Mouse (Mus musculus): ENCODE data around the gene Olfr19.
"Not testable (repeated sequence)": the region's sequence is repeated elsewhere in the genome, so short reads cannot be mapped to it uniquely, and the experiment has no call there.

The Olfr19 gene

DNA sequence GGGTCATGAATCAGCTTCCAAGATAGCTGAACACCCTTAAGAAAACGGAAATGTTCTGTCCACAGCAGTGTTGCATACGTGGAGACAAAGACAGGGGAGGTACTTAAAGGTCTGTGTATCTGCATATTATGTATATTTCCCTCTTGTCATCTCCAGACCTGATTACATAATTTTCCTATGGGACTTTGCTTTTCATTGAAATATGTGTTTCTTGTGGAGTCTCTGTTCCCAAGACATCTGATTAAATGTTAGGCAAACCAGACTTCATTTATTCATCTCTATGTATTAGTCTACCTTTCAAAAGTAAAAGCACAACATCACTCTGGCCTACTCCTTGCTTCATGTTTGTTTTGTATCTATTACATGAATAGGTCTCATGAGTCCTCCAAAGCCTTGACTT, at the start of gene Olfr19:
Olfr19 (minus strand) TSS at position 101 of the 400 bp plus-strand sequence.
- no peak for DNase-seq

DNA sequence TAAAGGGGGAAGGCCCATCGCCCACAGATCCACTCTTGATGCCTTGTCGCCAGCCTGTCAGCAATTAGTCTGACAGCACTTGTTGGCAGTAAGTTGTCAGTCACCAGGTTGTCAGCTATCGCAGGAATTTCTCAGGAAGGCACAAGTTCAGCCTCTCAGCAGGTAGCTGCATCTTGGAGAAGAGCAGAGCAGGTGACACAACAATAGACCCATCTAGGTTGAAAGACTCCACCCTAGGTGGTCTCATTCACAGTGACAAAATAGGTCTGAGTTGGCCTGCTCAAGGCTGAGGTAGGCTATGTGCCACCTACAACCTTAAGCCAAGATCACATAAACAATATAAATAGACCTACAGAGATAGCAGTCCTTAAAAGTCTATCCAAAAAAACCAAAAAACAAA, 8.8 kb upstream of the Olfr19 start:
- no peak for DNase-seq

DNA sequence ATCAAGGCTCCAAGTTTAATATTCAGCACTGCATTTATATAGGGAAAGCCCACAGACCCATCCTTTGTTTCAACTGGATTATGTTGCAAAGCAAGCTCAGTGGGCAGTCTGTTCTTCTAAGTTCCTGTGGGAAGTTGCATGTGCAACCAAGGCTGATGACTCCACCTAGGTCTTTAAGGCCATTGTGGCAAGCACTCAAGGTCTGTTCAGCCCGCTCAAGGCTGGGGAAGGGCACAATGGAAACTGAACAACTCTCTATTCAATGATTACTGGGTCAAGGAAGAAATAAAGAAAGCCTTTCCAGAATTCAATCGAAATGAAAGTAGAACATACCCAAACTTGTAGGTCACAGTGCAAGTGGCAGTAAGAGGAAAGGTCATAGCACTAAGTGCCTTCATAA, 7.8 kb upstream of the Olfr19 start:
- no peak for DNase-seq

DNA sequence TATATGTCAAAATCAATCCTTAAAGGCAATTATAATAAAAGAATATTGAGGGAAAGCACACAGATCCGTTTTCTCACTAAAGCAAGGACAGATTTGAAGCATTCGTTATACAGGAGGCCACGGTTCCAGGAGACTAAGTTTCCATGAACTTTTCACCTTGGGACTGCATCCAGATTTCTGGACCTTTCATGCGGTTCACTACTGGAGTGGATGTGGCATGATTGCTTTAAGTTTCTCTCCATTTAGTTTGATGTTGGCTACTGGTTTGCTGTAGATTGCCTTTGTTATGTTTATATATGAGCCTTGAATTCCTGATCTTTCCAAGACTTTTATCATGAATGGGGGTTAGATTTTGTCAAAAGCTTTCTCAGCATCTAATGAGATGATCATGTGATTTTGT, 11.2 kb downstream of the Olfr19 start:
- no peak for DNase-seq

DNA sequence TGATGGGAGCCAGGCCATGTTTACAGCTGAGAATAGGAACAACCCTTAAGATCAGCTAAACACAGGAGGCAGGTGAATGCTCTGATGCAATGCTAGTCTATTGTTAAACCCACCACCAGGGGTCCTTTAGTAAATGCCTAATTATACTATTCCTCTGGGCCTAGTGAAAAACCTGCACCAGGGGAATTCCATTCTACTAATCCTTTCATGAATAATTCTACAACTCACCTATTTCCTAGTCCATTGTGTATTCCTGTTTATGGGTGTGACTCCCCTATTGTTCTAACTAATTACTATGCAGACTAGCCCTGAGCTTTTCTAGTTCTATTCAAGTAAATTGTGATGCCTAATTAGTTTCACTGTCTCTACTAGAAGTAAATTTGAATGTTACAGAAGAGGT, 11.7 kb downstream of the Olfr19 start:
- DNase-seq = not testable (repeated sequence)

DNA sequence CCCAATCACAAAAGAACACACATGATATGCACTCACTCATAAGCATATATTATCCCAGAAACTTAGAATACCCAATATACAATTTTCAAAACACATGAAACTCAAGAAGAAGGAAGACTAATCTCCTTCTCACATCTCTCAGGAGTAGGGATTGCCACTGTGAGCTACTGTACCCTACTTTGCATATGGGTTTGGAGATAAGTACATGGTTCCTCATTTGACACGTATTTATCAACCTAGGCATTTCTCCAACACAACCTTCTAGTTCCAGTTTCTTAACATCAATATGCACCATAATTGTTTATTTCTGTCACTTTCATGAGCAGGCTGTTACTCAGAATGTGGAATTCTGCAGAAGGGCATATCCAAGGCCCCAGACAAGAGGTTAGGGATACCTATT, 31.1 kb downstream of the Olfr19 start:
- DNase-seq = no peak

DNA sequence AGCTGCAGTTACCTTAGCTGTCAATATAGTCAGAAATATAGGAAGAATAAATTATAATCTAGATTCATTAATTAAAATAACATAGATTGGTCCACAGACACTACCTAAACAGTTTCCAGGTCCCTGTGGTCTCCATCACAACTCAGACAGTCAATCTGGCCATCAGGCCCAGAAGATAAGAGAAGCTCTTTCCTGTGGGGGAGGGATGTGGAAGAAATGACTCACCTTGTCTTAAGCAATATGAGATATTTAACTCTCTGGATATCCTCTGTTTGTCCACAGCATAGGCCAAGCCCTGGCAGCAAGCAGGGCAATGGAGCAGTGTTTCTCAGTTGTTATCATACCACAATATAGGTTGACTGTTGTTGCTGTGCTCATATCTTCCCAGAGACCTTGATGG, 42.5 kb downstream of the Olfr19 start:
- no peak for DNase-seq
